In genomic region chr2:43695635-43696034, GRCm38 (mm10) we compare ENCODE assay signal across 32 mouse cellular contexts. TPM values are rescaled to one million over a fixed set of nuclear protein-coding genes. Genes with fewer than 3 reads are reported as not detected.
"Had no signal": no experiment of that assay in that cellular context is flagged by ENCODE, and none has a peak within 500 bp of the region (broad histone marks: within the 10 kb centered on the region; RNA-seq: fewer than 3 reads in every experiment).

No protein-coding gene starts in this region.

- H3K36me3 ChIP-seq: limb, embryonic 10.5 days; limb, embryonic 12.5 days; limb, embryonic 13.5 days; limb, embryonic 15.5 days; liver, embryonic 12.5 days; liver, embryonic 13.5 days; liver, embryonic 15.5 days; lung, embryonic 15.5 days; midbrain, embryonic 10.5 days; midbrain, embryonic 12.5 days; midbrain, embryonic 13.5 days; midbrain, embryonic 15.5 days; neural tube, embryonic 12.5 days had no signal

- H3K4me1 ChIP-seq: limb, embryonic 10.5 days; limb, embryonic 12.5 days; limb, embryonic 13.5 days; limb, embryonic 15.5 days; liver, embryonic 12.5 days; liver, embryonic 13.5 days; liver, embryonic 15.5 days; lung, embryonic 15.5 days; megakaryocyte, embryonic 14.5 days; midbrain, embryonic 10.5 days; midbrain, embryonic 12.5 days; midbrain, embryonic 13.5 days; midbrain, embryonic 15.5 days; neural tube, embryonic 12.5 days had no signal

- ATAC-seq: liver, embryonic 12.5 days; liver, postnatal 0 days; lung, postnatal 0 days; midbrain, embryonic 13.5 days; midbrain, embryonic 15.5 days; midbrain, embryonic 16.5 days had no signal

- H3K9me3 ChIP-seq: limb, embryonic 10.5 days; limb, embryonic 12.5 days; limb, embryonic 13.5 days; limb, embryonic 15.5 days; liver, embryonic 12.5 days; liver, embryonic 13.5 days; liver, embryonic 15.5 days; lung, embryonic 15.5 days; megakaryocyte, embryonic 14.5 days; midbrain, embryonic 10.5 days; midbrain, embryonic 12.5 days; midbrain, embryonic 13.5 days; midbrain, embryonic 15.5 days; neural tube, embryonic 12.5 days had no signal

- H3K27ac ChIP-seq: limb, embryonic 10.5 days; limb, embryonic 12.5 days; limb, embryonic 13.5 days; limb, embryonic 15.5 days; liver, embryonic 12.5 days; liver, embryonic 13.5 days; liver, embryonic 14.5 days; liver, embryonic 15.5 days; lung, embryonic 15.5 days; macrophage; midbrain, embryonic 10.5 days; midbrain, embryonic 12.5 days; midbrain, embryonic 13.5 days; midbrain, embryonic 15.5 days; neural tube, embryonic 12.5 days had no signal

- DNase-seq: left cerebral cortex, postnatal 4 days; liver; liver, embryonic 13.5 days; liver, postnatal 0 days; lung, adult 18-20 months; lung, adult 2 months; lung, embryonic 14.5 days; lung, postnatal 10 days; lung, postnatal 14 days; lung, postnatal 36 days; lung, postnatal 4 days; midbrain, embryonic 14.5 days had no signal

- H3K4me2 ChIP-seq: limb, embryonic 12.5 days; limb, embryonic 13.5 days; limb, embryonic 15.5 days; liver, embryonic 11.5 days; liver, embryonic 12.5 days; liver, embryonic 13.5 days; liver, embryonic 15.5 days; lung, embryonic 14.5 days; lung, embryonic 15.5 days; midbrain, embryonic 11.5 days; midbrain, embryonic 12.5 days; midbrain, embryonic 13.5 days; midbrain, embryonic 15.5 days; neural tube, embryonic 12.5 days had no signal

- H3K9ac ChIP-seq: limb, embryonic 12.5 days; limb, embryonic 13.5 days; limb, embryonic 15.5 days; liver, embryonic 12.5 days; liver, embryonic 13.5 days; liver, embryonic 14.5 days; liver, embryonic 15.5 days; liver, postnatal 0 days; lung, embryonic 14.5 days; lung, embryonic 15.5 days; midbrain, embryonic 12.5 days; midbrain, embryonic 13.5 days; midbrain, embryonic 15.5 days; neural tube, embryonic 12.5 days had no signal

- H3K27me3 ChIP-seq: limb, embryonic 12.5 days; limb, embryonic 13.5 days; limb, embryonic 15.5 days; liver, embryonic 12.5 days; liver, embryonic 13.5 days; liver, embryonic 15.5 days; lung, embryonic 15.5 days; megakaryocyte, embryonic 14.5 days; midbrain, embryonic 12.5 days; midbrain, embryonic 13.5 days; midbrain, embryonic 15.5 days; neural tube, embryonic 12.5 days had no signal

- H3K4me3 ChIP-seq: limb, embryonic 10.5 days; limb, embryonic 12.5 days; limb, embryonic 13.5 days; limb, embryonic 15.5 days; liver, embryonic 12.5 days; liver, embryonic 13.5 days; liver, embryonic 15.5 days; lung, embryonic 15.5 days; megakaryocyte, embryonic 14.5 days; midbrain, embryonic 10.5 days; midbrain, embryonic 12.5 days; midbrain, embryonic 13.5 days; midbrain, embryonic 15.5 days; myocyte; neural tube, embryonic 12.5 days had no signal

RNA-seq across cellular contexts. Expression of gene Arhgap15, which starts 53.0 kb away (rescaled TPM):
- polyA plus RNA-seq: myocyte had no signal
